Mouse (Mus musculus) heart, adult 2 months (tissue): ENCODE measurements around the gene Mex3d.
A peak's percentile ranks its signal among the peaks of the same experiment; 100 is the strongest.

Experiments used
- CTCF ChIP-seq: fragments of 200-600 bp; IDR thresholded peaks from 2 replicates; pipeline ENCODE4 v1.8.1; 2022; ENCODE audit warnings: antibody characterized with exemption, mild to moderate bottlenecking, moderate library complexity
- EP300 ChIP-seq: fragments of 200-500 bp; IDR thresholded peaks from 2 replicates; pipeline ENCODE4 v1.6.1; 2011; ENCODE audit warnings: low read depth, low read length, control low read depth; ENCODE audit not compliant: insufficient read depth

- TF ChIP-seq CTCF: no peak
- peak; percentile 84; the same call in 1 of the 2 replicates for TF ChIP-seq EP300
Observed at GRCm38 (mm10) chr10:80433513-80434232, 46.2 kb upstream of the Mex3d start, which contains the start of gene Tcf3.
